Mouse (Mus musculus) cortical plate, adult 2 months (tissue): ENCODE measurements at regions not wholly inside any gene's neighbourhood (a gene's known extent, or its start where the extent isn't known, plus 50 kb on each side); places are given as distances from the start of the nearest gene placed in this dataset.

Experiments used
- H3K27ac ChIP-seq: fragments of 200-500 bp; 2 replicates; pipeline ENCODE4 v1.5.1; 2012; ENCODE audit warnings: low read length, control low read depth, inconsistent platforms; ENCODE audit not compliant: insufficient read depth
- H3K4me1 ChIP-seq: fragments of 200-500 bp; 2 replicates; pipeline ENCODE4 v1.6.1; 2011; ENCODE audit warnings: low read length; ENCODE audit not compliant: control insufficient read depth, insufficient read depth
- H3K4me3 ChIP-seq: fragments of 200-500 bp; 2 replicates; pipeline ENCODE4 v1.5.1; 2011; ENCODE audit warnings: mild to moderate bottlenecking, low read length, control low read depth; ENCODE audit not compliant: insufficient read depth
- CTCF ChIP-seq: fragments of 200-500 bp; IDR thresholded peaks from 2 replicates; pipeline ENCODE4 v1.5.1; 2011; ENCODE audit warnings: mild to moderate bottlenecking, control low read depth, low read length; ENCODE audit not compliant: insufficient read depth; ENCODE audit errors: extremely low read depth
- POLR2A ChIP-seq: fragments of 200-500 bp; IDR thresholded peaks from 2 replicates; pipeline ENCODE4 v1.6.1; 2011; ENCODE audit warnings: mild to moderate bottlenecking, low read length, control low read depth; ENCODE audit not compliant: insufficient read depth; ENCODE audit errors: extremely low read depth

GRCm38 (mm10) chrX:86490309-86490708, 185.4 kb upstream of the Mageb4 start:
- H3K4me1 ChIP-seq: no peaks in the 10 kb centered on the region
- H3K4me3 ChIP-seq: no peak overlapping the region
- no peak overlapping the region for H3K27ac ChIP-seq
- TF ChIP-seq POLR2A (no peak), CTCF (peak; percentile 47)
